Mouse (Mus musculus): ENCODE measurements around the gene Gm28036. TPM values are rescaled to one million over a fixed set of nuclear protein-coding genes. Genes with fewer than 3 reads are reported as not detected.

Gm28036 gene
- total RNA-seq, 2 experiments from 2014 or later = 21.3 to 24.4 TPM

DNA sequence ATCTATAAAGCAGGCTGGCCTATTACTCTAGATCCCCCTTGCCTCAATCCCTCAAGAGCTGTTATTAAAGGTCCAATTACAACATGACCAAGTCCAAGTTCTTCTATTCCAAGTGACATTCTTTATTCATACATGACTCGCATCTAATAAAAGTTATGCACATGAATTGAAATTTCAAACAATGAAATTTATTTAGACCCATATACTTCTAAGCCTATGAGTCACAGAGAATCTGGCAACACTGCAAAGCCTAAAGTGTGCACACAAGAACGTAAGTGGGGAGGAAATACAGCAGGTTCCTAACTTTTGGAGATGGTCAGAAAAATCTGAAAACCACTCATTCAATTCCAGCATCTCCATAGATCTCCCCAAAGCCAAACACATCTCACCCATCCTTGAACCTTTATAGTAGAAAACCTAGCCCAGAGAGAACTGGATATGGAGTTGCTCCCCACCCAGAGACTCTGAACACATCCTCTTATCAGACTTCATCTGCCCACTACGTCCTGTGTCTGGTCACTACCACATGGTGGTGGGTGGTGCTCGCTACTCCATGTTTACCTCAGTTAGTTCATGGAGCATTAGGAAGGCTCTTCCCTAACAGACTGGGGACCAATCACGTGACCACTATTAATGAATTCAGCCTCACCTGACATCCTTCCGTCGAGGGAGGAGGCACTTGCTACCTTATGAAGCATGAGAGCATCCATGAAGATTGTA lies 39.3 kb downstream of the Gm28036 start:
- DNase-seq (ENCODE audit: extremely low spot score in 1 of 2, low spot score in 1 of 2) = no peak

DNA sequence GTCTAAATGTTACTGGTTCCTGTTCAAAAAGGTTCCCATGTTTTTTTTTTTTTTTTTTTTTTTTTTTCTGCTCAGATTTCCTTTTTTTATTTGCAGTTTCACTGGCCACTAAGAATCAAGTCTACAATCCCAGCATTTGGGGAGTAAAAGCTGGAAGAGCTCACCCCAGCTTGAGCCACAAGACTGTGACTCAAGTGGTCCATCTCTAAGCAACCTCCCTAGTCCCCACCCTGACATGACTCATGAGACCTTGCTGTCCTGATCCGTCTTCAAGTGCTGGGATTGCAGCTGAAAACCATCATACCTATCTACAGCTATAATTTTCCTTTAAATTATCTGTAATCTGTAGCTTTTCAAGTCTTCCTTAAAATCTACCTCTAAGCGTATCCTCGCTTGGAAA lies 42.4 kb downstream of the Gm28036 start:
- no peak for DNase-seq (ENCODE audit: extremely low spot score in 1 of 2, low spot score in 1 of 2)

DNA sequence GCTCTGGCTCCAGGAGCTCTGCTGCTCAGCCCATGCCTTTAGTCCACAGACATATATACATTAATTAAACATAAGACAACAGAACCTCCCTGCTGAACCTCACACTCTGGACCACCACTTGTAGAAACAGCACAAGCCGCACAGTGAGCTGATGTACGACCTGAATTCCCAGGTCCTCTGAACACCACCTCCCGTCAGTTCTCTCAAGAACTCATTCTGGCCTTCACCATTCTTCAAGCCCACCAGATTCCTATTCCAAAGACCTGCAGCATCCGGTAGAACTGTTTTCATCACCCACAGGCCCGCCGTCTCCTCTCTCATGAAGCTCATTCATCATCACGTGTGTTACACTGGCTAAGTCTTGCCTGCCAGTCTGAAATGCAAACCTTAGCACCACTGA lies 46.5 kb downstream of the Gm28036 start:
- DNase-seq (ENCODE audit: extremely low spot score in 1 of 2, low spot score in 1 of 2) = no peak

DNA sequence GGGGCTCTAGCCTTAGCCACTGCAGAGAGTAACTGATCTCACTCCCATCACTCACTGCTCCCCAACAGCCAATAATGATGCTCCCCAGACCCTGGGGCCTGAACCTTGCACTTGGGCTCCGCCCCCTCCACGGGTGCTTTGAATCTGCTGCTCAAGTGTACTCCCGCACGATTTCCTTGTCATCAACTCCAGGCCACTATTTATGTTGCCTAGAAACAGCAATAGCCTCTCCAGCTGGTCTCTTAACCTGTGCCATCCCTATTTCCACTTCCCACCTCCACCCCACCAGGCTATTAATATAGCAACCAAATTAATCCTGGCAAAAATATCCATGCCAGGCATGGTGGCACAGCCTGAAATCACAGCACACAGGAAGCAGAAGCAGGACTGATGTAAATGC lies 47.2 kb downstream of the Gm28036 start:
- no peak for DNase-seq (ENCODE audit: extremely low spot score in 1 of 2, low spot score in 1 of 2)

DNA sequence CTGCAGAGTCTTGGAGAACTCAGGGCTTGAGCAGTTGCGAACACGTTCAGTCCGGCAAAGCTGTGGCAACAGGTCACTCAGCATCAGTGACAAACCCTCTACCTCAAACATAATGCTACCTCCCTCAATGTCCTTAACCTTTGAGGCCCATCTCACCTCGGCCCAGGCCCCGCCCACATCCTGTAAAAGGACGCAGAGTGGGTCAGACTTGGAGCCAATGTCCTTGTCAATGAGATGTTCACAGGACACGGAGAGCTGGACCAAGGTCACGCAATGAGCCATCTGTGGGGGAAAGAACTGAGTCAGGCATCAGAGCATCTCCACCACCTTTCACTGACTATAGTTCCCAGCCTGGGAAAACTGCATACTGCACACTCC lies 47.7 kb downstream of the Gm28036 start:
- DNase-seq (ENCODE audit: extremely low spot score in 1 of 2, low spot score in 1 of 2) = no peak

DNA sequence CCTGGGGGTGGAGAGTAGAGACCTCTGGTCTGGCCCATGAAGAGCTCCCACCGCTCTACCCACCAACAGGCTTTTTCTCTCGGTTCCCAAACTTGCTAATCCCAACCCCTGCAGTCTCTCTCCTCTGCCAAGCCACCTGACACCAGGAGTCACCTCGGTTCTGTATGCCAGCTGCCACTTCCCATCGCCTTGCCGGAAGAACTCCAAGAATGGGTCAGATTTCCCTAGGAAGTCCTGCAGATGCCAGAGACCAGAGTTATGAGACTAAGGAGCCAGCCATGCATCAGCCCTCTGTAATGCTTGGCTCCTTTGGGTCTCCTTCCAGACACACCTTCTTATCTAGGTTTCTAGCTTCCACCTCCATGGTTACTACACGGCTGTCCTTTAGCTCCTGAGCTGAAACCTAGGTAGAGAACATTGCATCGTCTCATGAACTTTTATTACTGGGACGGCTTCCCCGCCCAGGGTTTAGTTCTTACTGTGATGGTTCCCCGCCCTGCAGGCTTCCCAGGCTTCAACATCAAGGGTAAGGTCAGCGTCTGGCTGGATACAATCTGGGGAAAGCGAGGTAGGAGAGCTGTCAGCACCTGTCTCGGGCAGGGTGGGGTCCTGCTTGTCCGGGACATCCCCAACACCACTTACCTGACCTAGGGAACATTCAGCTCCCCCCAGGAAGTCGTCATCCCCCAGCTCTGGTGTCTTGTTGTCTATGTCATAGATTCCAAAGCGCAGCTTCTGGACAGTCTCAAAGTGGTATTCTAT lies 48.3 kb downstream of the Gm28036 start:
- no peak for DNase-seq (ENCODE audit: extremely low spot score in 1 of 2, low spot score in 1 of 2)

DNA sequence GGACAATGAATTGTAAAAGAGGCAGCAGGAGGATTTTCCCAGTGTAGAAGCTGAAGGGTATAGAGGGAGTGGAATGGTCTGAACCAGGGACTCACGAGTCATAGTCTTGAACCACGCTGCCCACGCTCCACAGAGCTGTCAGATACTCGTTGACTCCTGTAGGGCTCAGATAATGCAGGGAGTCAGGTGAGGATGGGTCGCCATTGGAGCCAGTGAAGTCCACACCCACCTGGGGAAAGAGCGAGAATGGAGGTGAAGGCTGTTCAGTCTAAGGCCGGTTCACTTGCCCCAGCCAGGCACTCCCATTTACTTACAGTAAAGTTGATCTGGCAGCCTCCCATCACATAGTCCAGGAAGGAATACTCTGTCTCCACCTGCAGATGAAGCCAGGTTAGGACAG lies 49.4 kb downstream of the Gm28036 start:
- no peak for DNase-seq (ENCODE audit: extremely low spot score in 1 of 2, low spot score in 1 of 2)

DNA sequence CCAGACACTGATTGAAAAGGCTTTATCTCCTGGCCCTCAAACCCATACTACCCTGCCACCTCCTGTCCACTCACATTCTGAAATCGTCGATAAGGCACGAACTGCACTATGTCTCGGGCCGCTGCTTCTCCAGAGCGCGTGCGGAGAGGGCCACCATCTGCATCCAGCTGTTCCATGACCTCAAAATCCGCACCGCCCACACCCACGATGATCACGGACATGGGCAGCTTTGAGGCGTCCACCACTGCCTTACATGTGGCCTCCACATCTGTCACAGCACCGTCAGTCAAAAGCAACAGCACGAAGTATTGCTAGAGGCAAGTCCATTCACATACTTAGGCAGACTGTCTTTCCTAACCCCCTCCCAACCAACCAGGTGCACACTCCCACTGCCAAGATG lies 53.2 kb downstream of the Gm28036 start:
- no peak for DNase-seq (ENCODE audit: extremely low spot score in 1 of 2, low spot score in 1 of 2)

DNA sequence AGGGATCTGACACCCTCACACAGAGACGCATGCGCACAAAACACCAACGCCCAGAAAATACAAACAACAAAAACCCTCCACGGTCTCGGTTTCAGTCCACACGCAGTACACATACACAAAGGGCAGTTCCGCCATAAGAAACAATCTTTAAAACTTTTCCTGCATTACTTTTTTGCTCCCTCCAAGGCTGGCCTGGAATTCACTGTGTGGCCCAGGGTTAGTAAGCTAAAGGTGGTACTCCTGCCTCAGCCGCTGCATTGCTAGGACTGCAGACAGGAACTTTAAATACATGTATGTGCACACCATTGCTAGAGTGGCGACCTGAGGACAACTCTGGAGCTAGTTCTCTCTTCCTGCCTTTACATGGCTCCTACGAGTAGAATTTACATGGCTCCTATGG lies 55.7 kb downstream of the Gm28036 start:
- no peak for DNase-seq (ENCODE audit: extremely low spot score in 1 of 2, low spot score in 1 of 2)

DNA sequence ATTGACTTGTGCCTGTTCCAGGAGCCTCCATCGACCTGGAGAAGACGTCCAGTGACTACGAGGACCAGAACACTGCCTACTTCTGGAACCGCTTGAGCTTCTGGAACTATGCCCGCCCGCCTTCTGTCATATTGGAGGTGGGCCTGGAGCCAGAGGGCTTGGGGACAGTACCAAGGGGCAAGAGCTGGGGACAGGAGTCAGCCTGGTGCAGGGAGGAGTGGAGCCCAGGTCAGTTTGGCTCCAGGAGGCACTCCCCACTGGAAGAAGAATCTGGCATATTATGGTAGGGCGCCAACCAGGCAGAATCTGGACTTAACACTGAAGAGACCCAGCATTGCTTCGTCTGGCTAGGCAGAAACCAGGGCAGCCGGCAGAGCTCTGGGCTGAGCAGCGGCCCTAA lies 59.0 kb downstream of the Gm28036 start:
- no peak for DNase-seq (ENCODE audit: extremely low spot score in 1 of 2, low spot score in 1 of 2)

DNA sequence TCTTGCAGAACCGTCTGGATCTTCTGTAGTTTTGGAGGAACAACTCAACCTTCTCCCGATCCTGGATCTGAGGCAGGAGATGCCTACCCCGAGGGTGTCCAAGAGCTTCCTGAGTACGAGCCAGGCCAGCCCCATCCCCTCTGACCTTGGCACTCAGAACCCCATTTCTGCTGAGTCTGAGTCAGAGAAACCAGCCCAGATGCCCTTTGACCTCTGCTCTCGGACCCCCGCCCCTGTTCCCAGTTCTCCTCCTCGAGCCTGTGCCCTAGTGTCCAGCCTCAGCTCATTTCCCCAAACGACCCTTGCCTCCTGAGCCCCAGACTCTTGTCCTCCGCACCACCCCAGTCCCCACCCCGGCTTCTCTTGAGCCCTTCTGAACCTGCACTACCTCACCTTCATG lies 60.8 kb downstream of the Gm28036 start:
- no peak for DNase-seq (ENCODE audit: extremely low spot score in 1 of 2, low spot score in 1 of 2)

DNA sequence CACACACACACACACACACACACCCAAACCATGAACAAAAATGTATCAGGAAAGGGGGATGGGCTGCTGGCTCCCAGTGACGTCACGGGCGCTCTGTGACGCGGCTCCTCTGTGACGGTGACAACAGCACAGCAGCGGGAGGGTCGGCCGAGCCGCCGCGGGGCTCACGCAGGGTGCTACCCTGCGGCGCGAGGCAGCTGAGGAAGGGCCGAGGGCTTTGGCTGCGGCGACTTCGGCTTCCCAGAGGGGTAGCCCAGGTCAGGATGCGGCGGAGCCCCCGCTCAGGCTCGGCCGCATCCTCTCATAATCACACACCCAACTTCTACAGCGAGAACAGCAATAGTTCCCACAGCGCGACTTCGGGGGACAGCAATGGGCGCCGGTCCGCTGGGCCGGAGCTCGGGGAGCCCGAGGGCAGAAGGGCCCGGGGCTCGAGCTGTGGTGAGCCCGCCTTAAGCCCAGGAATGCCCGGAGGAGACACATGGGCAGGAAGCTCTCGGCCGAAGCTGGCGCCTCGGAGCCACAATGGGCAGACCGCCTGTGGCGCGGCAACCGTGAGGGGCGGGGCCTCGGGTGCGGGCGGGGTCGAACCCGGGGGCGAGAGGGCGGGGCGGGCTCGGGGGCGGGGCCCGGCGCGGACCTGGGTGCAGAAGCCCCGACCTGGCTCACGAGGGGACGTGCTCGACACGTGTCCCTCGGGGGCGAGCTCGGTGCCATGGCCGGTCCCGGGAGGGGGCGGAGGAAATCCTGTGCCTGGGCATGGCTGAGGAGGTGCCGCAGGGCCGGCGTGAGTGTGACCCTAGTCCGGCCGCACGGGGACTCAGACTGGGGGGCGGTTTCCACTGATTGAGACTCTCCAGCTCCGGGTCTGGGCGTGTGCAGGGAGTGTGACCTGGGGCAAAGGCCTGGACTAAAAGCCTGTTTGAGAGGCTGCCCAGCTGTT lies 61.5 kb downstream of the Gm28036 start, which contains the start of gene Spag4:
Gene Spag4 (plus strand): TSS at position 77 of the 943 bp plus-strand sequence.
- DNase-seq (ENCODE audit: extremely low spot score in 1 of 2, low spot score in 1 of 2) = peak; percentile 54 to 57

DNA sequence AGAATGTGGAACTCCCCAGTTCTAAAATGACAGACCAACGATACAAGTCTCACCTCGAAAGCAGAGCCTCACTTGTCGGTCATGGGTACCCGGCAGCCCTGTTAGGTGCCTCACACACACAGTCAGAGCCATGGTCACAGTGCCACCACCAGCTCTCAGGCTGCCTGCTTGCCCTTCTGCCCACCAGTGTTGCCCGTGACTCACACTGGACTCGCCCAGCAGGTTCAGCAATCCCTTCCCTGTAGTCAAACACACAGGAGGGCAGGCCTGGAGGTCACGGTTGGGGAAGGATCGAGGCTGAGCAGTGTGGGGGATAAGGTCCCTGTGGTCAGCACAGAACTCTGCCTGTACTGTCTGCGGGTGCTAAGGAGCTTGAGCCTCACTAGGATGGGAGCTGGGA lies 74.1 kb downstream of the Gm28036 start, which contains the start of gene Fer1l4:
Gene Fer1l4 (minus strand): TSS at position 132 of the 400 bp plus-strand sequence.
- DNase-seq (ENCODE audit: extremely low spot score in 1 of 2, low spot score in 1 of 2) = no peak

DNA sequence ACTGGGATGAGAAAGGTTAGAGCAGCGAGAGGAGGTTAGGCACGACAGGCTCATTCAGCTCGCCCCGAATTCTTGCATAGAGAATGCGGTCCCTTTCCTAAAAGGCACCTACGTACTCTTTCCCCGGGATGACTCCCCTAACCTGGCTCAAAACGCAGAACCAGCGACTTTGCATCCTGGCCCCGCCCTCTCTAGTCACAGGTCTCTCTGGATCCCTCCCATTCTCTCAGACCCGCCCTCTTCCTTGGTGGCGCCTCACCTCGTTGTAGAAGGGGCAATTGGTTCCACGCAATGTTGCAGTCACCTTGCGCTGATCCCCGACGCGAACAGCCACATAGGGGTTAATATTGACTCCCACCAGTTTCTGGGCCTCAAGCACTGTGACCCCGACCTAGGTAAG lies 79.0 kb downstream of the Gm28036 start:
- no peak for DNase-seq (ENCODE audit: extremely low spot score in 1 of 2, low spot score in 1 of 2)

DNA sequence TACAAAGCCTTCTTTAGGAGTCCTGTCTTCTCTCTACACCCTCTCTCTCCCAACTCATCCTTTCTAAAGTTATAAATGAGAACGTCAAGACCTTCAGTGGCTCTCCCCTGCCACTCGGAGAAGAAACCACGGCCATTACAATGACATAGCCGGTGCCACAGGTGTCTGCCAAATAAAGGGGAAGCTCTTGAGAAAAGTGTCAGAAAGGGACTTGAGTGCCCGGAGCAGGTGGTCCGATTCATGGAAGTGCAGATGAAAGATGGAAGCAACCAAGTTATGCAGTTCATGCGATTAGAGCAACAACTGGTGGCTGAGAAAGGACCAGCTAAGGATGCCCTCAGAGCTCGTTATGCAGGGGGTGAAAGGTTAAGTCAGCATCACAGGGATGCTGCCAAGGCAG lies 84.0 kb downstream of the Gm28036 start:
- no peak for DNase-seq (ENCODE audit: extremely low spot score in 1 of 2, low spot score in 1 of 2)

DNA sequence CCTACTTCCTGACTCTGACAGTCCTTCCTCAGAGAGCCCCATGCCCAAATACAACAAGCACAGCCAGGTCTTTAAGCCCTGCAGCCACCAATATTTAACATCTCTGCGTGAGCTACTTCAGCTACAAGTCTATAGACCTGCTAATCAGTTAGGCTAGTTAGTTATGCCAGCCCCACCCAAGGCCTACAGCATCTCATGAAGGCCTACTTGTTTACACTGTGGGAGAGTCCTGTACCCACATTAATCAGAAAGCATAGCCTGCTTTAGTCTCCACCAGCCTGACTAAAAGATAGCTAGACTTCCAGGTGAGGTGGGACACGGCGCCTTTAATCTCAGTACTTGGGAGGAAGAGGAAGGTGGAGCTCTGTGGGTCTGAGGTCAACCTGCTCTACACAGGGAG lies 87.5 kb downstream of the Gm28036 start:
- DNase-seq (ENCODE audit: extremely low spot score in 1 of 2, low spot score in 1 of 2) = no peak

DNA sequence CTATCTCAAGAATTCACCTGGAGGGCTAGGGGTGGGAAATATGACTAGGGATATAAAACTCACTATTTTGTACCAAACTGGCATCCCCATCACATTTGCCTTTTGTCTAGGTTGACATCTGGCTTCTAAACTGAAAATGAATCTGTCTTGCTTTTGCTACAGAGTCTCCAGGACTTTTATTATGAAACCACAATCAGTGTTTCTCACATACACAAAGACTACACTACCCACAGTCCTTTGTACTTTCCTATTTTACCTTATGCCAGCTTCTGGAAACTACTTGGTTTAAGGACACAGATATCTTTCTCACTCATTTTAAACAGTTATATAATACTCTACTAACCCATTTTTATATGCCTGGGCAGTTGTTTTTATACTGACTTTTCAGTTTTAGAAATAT lies 101.4 kb downstream of the Gm28036 start:
- DNase-seq (ENCODE audit: extremely low spot score in 1 of 2, low spot score in 1 of 2) = no peak

Data from layer of hippocampus, postnatal 25 days (tissue).